Mouse (Mus musculus) lung, postnatal 0 days (tissue): ENCODE results near the gene Glp2r.

Source experiments
- CTCF ChIP-seq: IDR thresholded peaks from 2 replicates; pipeline ENCODE4 v1.5.1; 2016; ENCODE audit warnings: antibody characterized with exemption, mild to moderate bottlenecking
- EP300 ChIP-seq: IDR thresholded peaks from 2 replicates; pipeline ENCODE4 v1.6.1; 2016; ENCODE audit warnings: antibody characterized with exemption, mild to moderate bottlenecking, control low read depth

GRCm38 (mm10) chr11:67655236-67655959, 115.6 kb downstream of the Glp2r start:
- TF ChIP-seq CTCF = no peak
- TF ChIP-seq EP300 = no peak
